Mouse (Mus musculus) frontal cortex, postnatal 14 days (tissue): ENCODE measurements around the gene Ano4.
A peak's percentile ranks its signal among the peaks of the same experiment; 100 is the strongest.

Experiments
- DNase-seq, 2 experiments: peaks; one replicate each; pipeline ENCODE4 v3.0.0; 2022; ENCODE audit warnings: low spot score in 2 of 2

The Ano4 gene

DNA sequence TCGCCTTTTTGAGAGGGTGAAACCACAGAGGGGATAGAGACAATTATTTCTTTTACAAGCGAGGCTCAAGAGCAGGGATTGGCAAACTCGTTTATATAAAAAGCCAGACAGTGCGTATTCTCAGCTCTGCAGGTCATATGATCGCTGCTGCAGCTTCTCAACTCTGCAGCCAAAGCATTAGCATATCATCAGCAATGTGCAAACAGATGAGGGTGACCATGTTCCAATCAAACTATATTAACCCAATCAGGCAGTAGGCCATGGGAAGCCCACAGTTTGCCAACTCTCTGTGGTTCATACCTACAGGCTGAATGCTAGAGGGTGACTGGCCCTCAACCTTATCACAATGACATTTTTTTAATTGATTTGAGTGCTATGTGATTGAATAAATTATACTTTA is 64.2 kb downstream of the Ano4 start:
- no peak for DNase-seq

DNA sequence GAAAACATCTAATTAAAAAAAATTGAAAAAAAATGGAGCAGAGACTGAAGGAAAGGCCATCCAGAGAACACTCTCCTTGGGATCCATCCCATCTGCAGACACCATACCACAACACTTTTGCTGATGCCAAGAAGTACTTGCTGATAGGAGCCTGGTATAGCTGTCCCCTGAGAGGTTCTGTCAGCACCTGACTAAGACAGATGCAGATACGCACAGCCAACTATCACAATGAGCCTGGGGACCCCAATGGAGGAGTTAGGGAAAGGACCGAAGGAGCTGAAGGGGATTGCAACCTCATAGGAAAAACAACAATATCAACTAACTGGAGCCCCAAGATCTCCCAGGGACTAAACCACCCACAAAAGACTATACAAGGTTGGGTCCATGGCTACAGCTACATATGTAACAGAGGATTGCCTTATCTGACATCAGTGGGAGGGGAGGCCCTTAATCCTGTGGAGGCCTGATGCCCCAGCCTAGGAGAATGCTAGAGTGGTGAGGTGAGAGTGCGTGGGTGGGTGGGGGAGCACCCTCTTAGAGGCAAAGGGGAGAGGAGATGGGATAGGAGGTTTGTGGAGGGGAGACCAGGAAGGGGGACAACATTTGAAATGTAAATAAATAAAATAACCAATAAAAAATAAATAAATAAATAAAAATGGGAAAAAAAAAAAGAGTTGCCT is 71.4 kb downstream of the Ano4 start:
- DNase-seq, result no peak

GRCm38 (mm10) chr10:89267312-89267711 is 77.2 kb downstream of the Ano4 start:
- no peak for DNase-seq

GRCm38 (mm10) chr10:89263396-89263795 is 81.2 kb downstream of the Ano4 start:
- no peak for DNase-seq

DNA sequence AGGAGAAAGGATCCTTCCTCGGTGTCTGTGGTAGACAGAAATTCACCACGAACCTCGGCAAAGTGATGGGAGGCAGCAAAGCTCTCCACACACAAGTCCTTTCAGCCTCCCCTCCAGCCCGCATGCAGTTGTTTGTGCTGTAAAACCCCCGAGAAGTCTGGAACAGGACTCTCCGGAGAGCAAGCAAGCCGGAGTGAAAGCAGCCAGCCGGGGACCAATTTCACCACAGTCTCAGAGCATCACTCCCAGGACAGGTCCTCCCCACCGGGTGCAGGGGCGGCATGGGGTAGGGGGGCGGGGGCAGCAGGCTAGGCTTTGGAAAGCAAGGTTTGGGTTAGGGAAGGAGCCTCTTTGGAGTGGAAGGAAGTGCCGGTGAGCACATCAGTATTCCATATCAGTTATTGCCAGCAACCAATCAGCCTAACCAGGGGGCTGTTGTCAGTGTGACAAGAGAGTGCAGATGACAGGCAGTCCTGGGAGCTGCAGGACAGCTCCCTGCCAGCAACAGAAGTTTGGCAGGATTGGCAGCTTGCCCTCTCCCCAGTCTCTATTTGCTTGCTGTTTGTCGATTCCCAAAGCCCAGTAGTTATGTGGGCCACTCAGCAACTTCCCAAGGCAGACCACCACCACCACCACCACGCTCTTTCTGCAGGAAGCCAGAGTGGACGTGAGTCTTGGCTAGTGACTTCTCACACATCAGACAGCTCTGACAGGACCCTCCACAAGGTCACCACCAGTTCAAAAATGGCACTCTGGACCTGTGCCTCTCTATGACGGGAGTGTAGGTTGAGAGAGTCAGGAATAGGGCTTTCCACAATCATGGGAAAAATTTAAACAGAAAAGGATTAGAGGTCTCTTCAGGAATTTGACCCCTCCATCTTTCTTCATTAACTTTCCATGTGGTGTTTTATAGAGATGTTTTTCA is 86.8 kb downstream of the Ano4 start:
- DNase-seq, result peak in 1 of 2 experiments; percentile 22

GRCm38 (mm10) chr10:89256762-89257456 is 87.7 kb downstream of the Ano4 start:
- peak; percentile 24 to 34 for DNase-seq

DNA sequence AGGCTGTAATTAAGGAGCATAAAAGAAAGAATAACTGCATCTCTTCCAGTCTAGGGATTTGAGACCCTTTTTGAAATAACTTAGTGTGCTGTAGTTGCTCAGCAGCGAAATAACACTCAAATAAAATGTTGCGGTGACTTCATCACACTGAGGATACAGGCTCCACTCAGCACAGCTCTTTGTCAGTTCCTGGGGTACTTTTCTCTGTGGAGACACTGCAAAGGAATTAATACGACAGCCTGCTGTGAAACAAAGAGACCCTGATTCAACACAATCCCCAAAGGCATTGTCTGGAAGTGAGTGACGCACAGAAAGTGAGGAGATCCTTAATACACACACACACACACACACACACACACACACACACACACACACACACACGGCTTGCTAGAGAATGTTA is 89.8 kb downstream of the Ano4 start:
- no peak for DNase-seq

GRCm38 (mm10) chr10:89253799-89254198 is 90.8 kb downstream of the Ano4 start:
- no peak for DNase-seq

- DNase-seq, result no peak
These were observed 91.9 kb downstream of the Ano4 start for GRCm38 (mm10) chr10:89252636-89253035.

- DNase-seq, result no peak
These were observed 100.8 kb downstream of the Ano4 start for GRCm38 (mm10) chr10:89243808-89244207.

- DNase-seq, result no peak
These were observed 120.0 kb downstream of the Ano4 start for GRCm38 (mm10) chr10:89224524-89224923.

- no peak for DNase-seq
These were observed 122.1 kb downstream of the Ano4 start for GRCm38 (mm10) chr10:89222284-89222989.

DNA sequence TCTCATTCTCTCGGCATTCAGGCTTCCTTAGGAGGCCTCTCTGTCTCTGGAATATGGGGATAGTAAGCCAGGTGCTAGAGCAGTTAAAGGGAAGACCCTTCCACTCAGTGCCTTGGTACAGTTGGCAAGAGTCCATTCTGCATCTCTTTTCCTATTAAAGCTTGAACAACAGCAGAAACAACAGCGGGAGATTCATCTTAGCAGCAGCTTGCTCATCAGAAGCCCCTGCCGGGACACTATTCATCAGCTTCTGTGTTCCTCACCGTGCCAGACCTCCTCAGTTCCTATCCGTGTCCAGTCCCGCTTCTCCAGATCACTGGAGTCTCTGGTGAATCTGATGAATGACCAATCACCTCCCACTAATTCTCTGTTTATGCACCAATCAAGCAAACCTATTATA is 128.5 kb downstream of the Ano4 start:
- DNase-seq, result no peak

GRCm38 (mm10) chr10:89205858-89206257 is 138.7 kb downstream of the Ano4 start:
- DNase-seq, result peak in 1 of 2 experiments; percentile 14

- no peak for DNase-seq
These were observed 148.1 kb downstream of the Ano4 start for GRCm38 (mm10) chr10:89196444-89196843.

GRCm38 (mm10) chr10:89195068-89195467 is 149.5 kb downstream of the Ano4 start:
- no peak for DNase-seq

DNA sequence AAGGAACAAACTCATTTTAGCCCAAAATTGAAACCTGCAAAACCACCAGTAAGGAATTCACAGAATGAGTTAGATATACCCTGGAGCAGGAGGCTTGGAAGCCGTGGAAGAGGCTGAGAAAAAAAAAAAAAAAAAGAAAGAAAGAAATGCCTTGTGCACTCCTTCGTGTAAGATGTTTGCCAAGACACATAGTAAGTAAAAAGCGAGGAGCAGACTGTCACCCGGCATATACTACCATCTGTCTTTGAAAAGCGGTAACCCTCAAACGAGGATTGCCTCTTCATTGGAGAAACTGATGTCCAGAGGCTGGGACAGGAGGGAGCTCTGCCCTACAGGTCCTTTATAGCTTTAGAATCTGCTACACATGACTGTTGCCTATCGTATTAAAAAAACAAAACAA is 150.1 kb downstream of the Ano4 start:
- no peak for DNase-seq

- peak in 1 of 2 experiments; percentile 11 for DNase-seq
These were observed 166.6 kb downstream of the Ano4 start for GRCm38 (mm10) chr10:89177921-89178320.

- DNase-seq, result no peak
These were observed 180.0 kb downstream of the Ano4 start for GRCm38 (mm10) chr10:89164533-89164932.

DNA sequence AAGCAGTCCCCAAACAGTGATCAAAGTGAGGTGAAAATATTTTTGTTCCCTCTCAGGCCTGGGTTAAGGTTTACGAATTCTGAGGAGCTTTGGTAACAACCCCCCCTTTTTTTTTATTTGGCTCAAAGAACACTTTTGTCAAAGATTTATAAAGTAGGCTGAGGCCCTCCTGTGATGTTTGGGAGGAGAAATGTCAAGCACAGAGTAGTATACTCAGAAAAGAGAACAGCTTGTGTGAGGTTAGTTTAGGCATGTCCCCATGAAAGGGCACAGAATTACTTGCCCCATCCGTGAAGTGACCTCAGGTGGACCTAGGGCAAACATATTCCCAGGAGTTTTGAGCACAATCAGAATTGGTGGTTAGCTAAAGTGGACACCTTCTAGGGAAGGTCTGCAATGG is 189.1 kb downstream of the Ano4 start:
- DNase-seq, result no peak

DNA sequence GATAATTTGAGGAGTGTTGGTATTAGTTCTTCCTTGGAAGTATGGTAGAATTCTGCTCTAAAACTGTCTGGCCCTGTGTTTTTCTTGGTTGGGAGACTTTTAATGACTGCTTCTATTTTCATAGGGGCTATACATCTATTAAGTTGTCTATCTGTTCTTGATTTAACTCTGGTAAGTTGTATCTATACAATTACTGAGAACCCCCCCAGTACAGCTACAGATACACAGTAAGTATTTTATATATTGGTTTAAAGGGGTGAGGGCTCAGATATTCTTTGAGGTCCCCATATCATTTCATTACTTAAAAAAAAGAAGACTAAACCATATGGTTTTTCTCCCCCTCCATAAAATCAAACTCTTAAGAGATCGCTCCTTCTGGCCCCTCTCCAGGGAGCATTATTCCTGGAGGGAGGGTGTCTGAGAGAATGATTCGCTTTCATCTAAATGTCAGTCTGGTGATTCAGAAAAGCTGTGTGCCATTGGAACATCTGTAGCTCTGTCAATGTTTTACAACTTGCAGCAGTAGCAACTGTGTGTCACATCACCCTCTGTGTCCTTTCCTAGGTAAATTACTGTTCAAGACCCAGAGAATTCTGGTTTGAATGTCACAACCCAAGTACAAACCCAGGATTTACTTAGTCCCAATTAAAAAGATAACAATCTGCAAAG is 189.6 kb downstream of the Ano4 start:
- DNase-seq, result peak in 1 of 2 experiments; percentile 5
